Mouse (Mus musculus) naive thymus-derived CD4-positive, alpha-beta T cell, adult 2 months (primary cell): ENCODE data around the gene Tnfrsf17.
"Not testable (repeated sequence)": the region's sequence is repeated elsewhere in the genome, so short reads cannot be mapped to it uniquely, and the experiment has no call there.

Experiments
- DNase-seq: peaks from one replicate; pipeline ENCODE4 v3.0.0-alpha.2; 2011; ENCODE audit warnings: low read depth

The Tnfrsf17 gene

DNA sequence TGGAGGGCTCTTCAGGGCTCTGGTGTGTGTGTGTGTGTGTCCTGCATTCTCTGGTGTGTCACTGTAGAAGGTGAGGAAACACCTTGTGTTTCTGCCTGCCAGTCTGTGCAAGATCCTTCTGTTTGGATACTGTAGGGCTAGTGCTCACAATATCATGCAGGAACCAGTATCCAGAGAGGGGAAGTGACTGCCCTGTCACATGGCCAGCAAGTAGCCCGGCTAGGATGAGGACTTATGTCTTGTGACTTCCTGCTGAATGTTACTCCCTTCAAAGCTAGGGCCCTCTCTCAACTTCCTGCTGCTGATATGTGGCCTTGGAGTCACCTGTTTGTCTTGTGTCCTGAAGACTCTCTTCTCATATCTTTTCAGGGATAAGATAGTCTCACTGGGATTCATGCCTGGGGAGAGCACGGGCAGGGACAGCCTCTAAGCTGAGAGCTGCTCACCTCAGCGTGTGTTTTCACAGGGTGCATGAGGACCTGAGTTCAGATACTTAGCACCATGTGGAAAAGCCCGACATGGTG is 29.7 kb downstream of the Tnfrsf17 start:
- no peak for DNase-seq

DNA sequence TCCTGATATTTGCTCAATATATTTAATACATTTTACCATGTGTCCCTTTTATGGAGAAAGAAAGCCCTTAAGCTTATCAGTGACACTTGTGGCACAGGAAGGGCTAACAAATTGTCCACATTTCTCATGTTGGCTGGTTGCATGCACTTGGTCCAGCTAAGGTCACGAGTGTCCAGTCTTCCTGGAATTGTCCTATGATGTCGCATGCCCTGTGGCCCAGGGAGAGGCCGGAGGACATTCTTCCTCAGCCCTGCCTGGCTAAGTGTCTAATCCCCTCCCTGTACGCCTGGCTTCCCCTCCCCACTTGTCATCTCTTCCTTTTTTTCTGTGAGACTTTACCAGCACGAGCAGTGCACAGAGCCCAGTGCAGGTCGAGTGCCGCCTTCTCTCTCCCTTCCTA is 38.3 kb downstream of the Tnfrsf17 start:
- DNase-seq: no peak

DNA sequence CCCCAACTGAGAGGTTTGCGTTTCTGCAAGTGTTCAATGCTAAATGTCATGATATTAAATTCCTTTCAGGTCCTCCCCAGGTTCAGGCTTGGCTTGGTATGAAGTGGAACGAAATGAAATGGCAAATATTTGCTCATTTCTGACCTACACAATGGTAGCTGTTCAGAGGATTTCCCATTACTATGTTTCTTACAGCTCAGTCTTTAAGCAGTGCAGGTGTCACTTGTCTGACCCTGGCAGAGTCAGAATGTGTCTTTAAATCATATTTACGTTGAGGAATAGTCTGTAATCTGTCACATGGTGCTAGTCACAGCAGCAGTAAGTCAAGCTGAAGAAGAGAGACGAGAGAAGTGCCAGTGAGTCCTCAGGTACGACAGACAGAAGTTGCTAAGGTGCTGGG is 45.6 kb downstream of the Tnfrsf17 start:
- DNase-seq: no peak

DNA sequence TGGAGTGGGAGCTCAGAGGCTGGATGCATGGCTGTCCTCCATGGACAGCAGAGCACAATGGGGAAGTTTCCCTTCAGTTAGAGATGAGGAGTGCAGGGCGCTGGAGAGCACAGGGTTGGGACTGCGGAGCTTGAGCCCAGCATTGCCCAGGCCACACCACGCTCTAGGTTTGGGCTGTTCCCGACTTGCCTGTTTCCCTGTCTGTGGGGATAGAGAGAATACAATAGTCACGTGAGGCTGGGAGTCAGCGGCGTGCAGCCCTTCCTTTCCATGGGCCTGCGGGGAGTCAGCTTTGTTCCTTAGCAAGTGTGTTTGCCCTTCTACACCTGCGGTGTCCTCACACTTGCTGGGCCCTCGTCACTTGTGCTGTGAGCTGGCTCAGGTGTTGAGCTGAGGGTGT is 46.3 kb downstream of the Tnfrsf17 start:
- DNase-seq: no peak

DNA sequence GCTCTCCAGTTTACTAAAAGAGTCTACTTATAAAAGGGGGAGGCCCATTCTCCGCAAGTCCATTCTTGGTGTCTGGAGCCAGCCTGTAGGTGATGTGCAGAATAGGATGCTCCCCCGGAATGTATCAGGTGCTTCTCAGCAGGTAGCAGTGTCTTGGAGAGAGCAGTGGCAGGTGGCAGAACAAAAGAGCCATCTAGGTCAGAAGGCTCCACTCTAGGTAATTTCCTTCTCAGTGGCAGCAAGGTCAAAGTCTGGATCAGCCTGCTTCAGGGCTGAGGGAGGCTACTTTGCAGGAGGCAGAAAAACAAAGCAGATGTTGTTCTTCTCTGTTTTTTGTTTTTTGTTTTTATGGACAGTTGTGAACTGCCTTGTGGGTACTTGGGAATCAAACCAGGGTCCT is 47.0 kb downstream of the Tnfrsf17 start:
- DNase-seq: not testable (repeated sequence)

DNA sequence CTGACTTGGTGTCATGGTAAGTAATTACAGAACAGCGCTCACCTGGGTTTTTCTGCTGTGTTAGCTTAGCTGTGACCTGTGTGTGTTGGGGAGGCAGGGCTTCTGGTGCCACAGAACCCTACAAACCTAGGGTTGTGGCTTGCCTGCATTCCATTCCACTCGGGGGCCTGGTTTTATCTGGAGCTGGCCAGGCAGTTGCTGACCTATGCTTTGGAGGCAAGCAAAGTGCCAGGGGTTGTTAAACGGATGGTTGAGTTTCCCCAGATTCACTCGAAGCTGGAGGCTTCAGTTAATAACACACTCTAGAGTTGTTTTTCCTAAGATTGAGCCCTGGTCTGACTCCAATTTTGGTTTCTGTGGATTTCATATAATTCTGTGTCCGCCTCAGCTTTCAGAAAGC is 52.0 kb downstream of the Tnfrsf17 start:
- DNase-seq: no peak

DNA sequence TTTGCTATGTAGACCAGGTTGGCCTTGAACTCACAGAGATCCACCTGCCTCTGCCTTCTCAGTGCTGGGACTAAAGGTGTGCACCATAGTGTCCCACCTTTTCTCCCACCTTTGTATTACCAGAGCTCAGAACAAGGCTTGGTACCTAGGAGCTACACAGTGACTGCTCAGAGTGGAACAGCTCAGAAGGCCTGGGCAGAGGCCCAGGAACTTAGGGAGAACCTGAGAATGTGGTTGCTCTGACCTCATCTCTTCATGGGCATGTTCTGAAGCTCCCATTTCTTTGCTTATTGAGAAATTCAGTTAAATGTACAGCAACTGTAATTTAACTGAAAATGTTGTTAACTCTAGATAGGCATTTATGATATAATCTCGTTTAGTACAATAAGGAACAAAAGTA is 53.2 kb downstream of the Tnfrsf17 start:
- DNase-seq: no peak

DNA sequence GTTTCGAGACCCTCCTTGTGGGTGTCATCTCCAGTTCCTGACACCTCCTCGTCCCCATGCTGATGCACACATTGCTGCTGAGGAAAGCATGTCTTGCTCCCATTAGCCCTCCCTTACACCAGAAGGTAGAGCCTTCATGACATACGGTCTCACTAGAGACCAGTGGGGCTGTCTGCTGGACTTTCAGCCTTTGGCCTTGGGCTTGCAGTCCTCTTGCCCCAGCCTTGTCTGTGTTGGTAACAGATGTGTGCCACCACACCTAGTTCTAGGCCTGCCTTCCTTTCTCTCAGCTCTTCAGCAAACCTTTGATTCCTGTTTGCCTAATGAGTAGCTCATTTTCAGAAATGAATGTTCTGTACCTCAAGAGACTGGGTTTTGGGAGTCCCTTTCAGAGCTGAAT is 54.8 kb downstream of the Tnfrsf17 start:
- DNase-seq: no peak

DNA sequence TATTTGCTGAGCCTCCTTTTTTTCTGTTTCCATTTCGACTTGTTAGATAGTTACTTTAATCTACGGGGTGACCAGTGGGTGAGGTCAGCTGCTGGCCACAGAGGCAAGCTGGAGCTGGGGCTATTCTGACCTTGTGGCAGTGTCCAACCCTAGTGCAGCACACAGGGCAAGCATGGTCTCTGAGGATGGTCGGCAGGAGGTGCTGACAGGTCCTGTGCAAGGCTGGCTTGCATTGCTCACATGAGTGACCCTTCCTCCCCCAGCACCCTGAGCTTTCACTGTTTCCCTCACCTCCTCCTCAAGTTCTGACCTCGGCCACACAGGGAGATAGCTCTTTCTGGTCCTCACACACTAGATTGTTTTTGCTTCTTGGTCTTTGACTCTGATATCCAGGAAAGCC is 55.5 kb downstream of the Tnfrsf17 start:
- no peak for DNase-seq

DNA sequence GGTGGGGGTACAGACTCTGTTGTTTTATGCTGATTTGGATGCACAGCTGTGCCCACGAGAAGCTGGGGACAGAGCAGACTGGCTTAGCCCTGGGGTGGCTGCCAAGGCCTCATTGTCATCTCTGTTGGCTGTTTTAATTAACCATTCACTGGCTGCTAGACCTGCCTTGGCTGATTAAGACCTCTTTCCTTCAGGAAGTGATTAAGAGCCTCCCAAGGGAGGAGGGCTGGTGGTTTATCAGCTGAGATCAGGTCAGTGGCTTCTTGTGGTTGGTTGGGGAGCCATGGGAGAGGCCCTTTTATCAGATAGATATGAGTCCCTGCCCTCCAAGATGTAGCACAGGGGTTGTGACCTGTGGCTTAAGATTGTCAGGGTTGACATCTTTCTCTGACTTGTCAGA is 56.0 kb downstream of the Tnfrsf17 start:
- DNase-seq: no peak
